Mouse (Mus musculus) MEL (cell line): ENCODE results near the gene Dctn1.

ENCODE experiments used
- BHLHE40 ChIP-seq: IDR thresholded peaks from 2 replicates; pipeline ENCODE4 v1.6.1; 2012; ENCODE audit warnings: low read depth, mild to moderate bottlenecking, inconsistent platforms, low read length, improper control_type of control experiment, borderline replicate concordance
- CTCF ChIP-seq, 3 experiments: IDR thresholded peaks in 2 of 3; conservative IDR thresholded peaks in 1 of 3; 2 replicates each; pipeline ENCODE4 v1.5.1; 2011 to 2012; ENCODE audit warnings: low read length in 3 of 3, low read depth in 2 of 3, mild to moderate bottlenecking in 2 of 3, improper control_type of control experiment in 1 of 3, inconsistent platforms in 1 of 3, mixed read lengths in 1 of 3, moderate library complexity in 1 of 3; ENCODE audit not compliant: control insufficient read depth in 1 of 3, insufficient read depth in 1 of 3, poor library complexity in 1 of 3, severe bottlenecking in 1 of 3
- MAFK ChIP-seq: IDR thresholded peaks from 2 replicates; pipeline ENCODE4 v1.6.1; 2011; ENCODE audit warnings: low read depth, mild to moderate bottlenecking, low read length, improper control_type of control experiment, borderline replicate concordance
- MAX ChIP-seq: IDR thresholded peaks from 2 replicates; pipeline ENCODE4 v1.6.1; 2011; ENCODE audit warnings: low read length, improper control_type of control experiment
- POLR2A ChIP-seq, 2 experiments: IDR thresholded peaks; 2 replicates each; pipeline ENCODE4 v1.6.1; 2011 to 2012; ENCODE audit warnings: low read length in 2 of 2, mild to moderate bottlenecking in 2 of 2, control low read depth in 1 of 2, improper control_type of control experiment in 1 of 2, low read depth in 1 of 2, moderate library complexity in 1 of 2; ENCODE audit not compliant: control insufficient read depth in 1 of 2, insufficient read depth in 1 of 2, poor library complexity in 1 of 2
- UBTF ChIP-seq: IDR thresholded peaks from 2 replicates; pipeline ENCODE4 v1.6.1; 2012; ENCODE audit warnings: low read depth, mild to moderate bottlenecking, inconsistent platforms, low read length, improper control_type of control experiment, moderate library complexity, borderline replicate concordance; ENCODE audit not compliant: insufficient read depth
- USF1 ChIP-seq: IDR thresholded peaks from 2 replicates; pipeline ENCODE4 v1.6.1; 2014; ENCODE audit warnings: low read depth, mild to moderate bottlenecking, inconsistent platforms, low read length, improper control_type of control experiment, moderate library complexity

- TF ChIP-seq POLR2A (IDR thresholded peaks at IDR 0.05; ENCODE audit: control insufficient read depth in 1 of 2, insufficient read depth in 1 of 2, low read depth in 1 of 2, low read length in 2 of 2, poor library complexity in 1 of 2) (no peak), CTCF (IDR thresholded peaks at IDR 0.05 in 2 of 3, conservative IDR thresholded peaks at IDR 0.05 in 1 of 3; ENCODE audit: control insufficient read depth in 1 of 3, insufficient read depth in 1 of 3, low read depth in 2 of 3, low read length in 3 of 3, poor library complexity in 1 of 3, severe bottlenecking in 1 of 3) (no peak), USF1 (no peak), UBTF (no peak), MAX (no peak), MAFK (no peak), BHLHE40 (no peak)
Observed at GRCm38 (mm10) chr6:83180605-83181004, 14.9 kb downstream of the Dctn1 start.
